Mouse (Mus musculus) midbrain, embryonic 16.5 days (tissue): ENCODE data around the gene Mymx. TPM values are rescaled to one million over a fixed set of nuclear protein-coding genes. Genes with fewer than 3 reads are reported as not detected.

ENCODE experiments used
- ATAC-seq: fragments of 200-750 bp; cut with Nextera tagmentation; 2 replicates; pipeline ENCODE4 v1.8.0; 2017; ENCODE audit warnings: moderate TSS enrichment
- H3K27ac ChIP-seq: fragments of 300-500 bp; sonication (generic); 2 replicates; pipeline ENCODE4 v1.5.1; 2014; ENCODE audit warnings: mild to moderate bottlenecking, low read length, mixed read lengths
- H3K27me3 ChIP-seq: fragments of 300-500 bp; sonication (generic); 2 replicates; pipeline ENCODE4 v1.6.1; 2014; ENCODE audit warnings: low read depth, low read length, mixed read lengths; ENCODE audit not compliant: control insufficient read depth, insufficient read depth
- H3K36me3 ChIP-seq: fragments of 300-500 bp; sonication (generic); 2 replicates; pipeline ENCODE4 v1.6.1; 2014; ENCODE audit warnings: mild to moderate bottlenecking, low read length, moderate library complexity, mixed read lengths; ENCODE audit not compliant: control insufficient read depth, insufficient read depth
- H3K4me1 ChIP-seq: fragments of 300-500 bp; sonication (generic); 2 replicates; pipeline ENCODE4 v1.6.1; 2014; ENCODE audit warnings: mild to moderate bottlenecking, low read length, mixed read lengths; ENCODE audit not compliant: control insufficient read depth, insufficient read depth
- H3K4me2 ChIP-seq: fragments of 300-500 bp; sonication (generic); 2 replicates; pipeline ENCODE4 v1.6.1; 2014; ENCODE audit warnings: mild to moderate bottlenecking, low read length, mixed read lengths
- H3K4me3 ChIP-seq: fragments of 300-500 bp; sonication (generic); 2 replicates; pipeline ENCODE4 v1.5.1; 2014; ENCODE audit warnings: low read depth, mild to moderate bottlenecking, low read length, moderate library complexity, mixed read lengths
- H3K9ac ChIP-seq: fragments of 300-500 bp; sonication (generic); 2 replicates; pipeline ENCODE4 v1.6.1; 2014; ENCODE audit warnings: low read depth, low read length, mixed read lengths
- H3K9me3 ChIP-seq: fragments of 300-500 bp; sonication (generic); replicated peaks from 2 replicates; pipeline ENCODE4 v1.6.1; 2014; ENCODE audit warnings: mild to moderate bottlenecking, low read length, mixed read lengths; ENCODE audit not compliant: control insufficient read depth, poor library complexity, severe bottlenecking
- WGBS: fragments of 180-500 bp; shearing (Covaris S2); extraction: QIAGEN DNeasy Blood & Tissue Kit; methylation state at CpG from one replicate; pipeline ENCODE4 v1.1.7; 2014; 5-methylcytosine and 5-hydroxymethylcytosine counted together
- polyA plus RNA-seq: library from polyadenylated mRNA; unstranded; fragments of >200 nt; fragmentation: Nextera tagmentation; extraction: Ambion mirVana; gene quantifications from 2 replicates; pipeline ENCODE4 v1.2.1, GENCODE M21; 2015

Mymx gene
- polyA plus RNA-seq, 1 experiment from 2014 or later, result not detected

GRCm38 (mm10) chr17:45599446-45600242 is 2.3 kb downstream of the Mymx start, which contains the start of gene Slc29a1:
Gene Slc29a1 (minus strand): TSS chr17:45599606.
- H3K9ac ChIP-seq, result peak within 1 kb of the TSS; percentile 56; the same call in 1 of the 2 replicates
- no peaks in the 10 kb centered on the region for H3K36me3 ChIP-seq
- H3K9me3 ChIP-seq, result no peaks in the 10 kb centered on the region
- H3K4me3 ChIP-seq, result peak within 1 kb of the TSS; percentile 23
- H3K27me3 ChIP-seq, result peaks cover 9% of the 10 kb centered on the region
- no peak within 1 kb of the TSS for H3K27ac ChIP-seq
- 15% methylated on average over 32 of the region's 32 CpGs for WGBS
- H3K4me1 ChIP-seq, result peaks cover 19% of the 10 kb centered on the region
- H3K4me2 ChIP-seq, result peak within 1 kb of the TSS; percentile 59
- ATAC-seq, result no peak

GRCm38 (mm10) chr17:45598891-45599290 is 3.0 kb downstream of the Mymx start:
- no peaks in the 10 kb centered on the region for H3K36me3 ChIP-seq
- H3K27me3 ChIP-seq, result peaks cover 12% of the 10 kb centered on the region
- 40% methylated on average over 3 of the region's 3 CpGs for WGBS
- no peaks in the 10 kb centered on the region for H3K9me3 ChIP-seq
- H3K9ac ChIP-seq, result peak overlapping the region; percentile 56; the same call in 1 of the 2 replicates
- ATAC-seq, result no peak
- no peak overlapping the region for H3K4me3 ChIP-seq
- H3K4me1 ChIP-seq, result peaks cover 24% of the 10 kb centered on the region
- H3K4me2 ChIP-seq, result peak overlapping the region; percentile 59; the same call in 1 of the 2 replicates
- no peak overlapping the region for H3K27ac ChIP-seq

DNA sequence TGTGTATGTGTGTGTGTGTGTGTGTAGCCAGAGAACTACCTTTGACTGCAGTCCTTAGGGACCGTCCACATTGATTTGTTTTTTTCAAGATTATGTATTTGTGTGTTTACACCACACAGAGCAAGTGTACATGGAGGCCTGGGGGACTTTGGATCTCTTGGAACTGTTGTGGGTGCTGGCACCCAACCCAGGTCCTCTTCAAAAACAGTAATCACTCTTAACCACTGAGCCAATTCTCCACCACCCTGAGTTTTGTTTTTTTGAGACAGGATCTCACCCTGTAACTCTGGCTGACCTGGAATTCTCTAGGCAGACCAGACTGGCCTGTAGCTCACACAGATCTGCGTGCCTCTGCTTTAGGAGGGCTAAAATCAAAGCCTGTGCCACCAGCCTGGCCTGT is 3.5 kb downstream of the Mymx start:
- H3K27ac ChIP-seq, result no peak overlapping the region
- 83% methylated on average over 2 of the region's 2 CpGs for WGBS
- H3K36me3 ChIP-seq, result no peaks in the 10 kb centered on the region
- no peak overlapping the region for H3K4me2 ChIP-seq
- H3K4me3 ChIP-seq, result no peak overlapping the region
- H3K27me3 ChIP-seq, result peaks cover 17% of the 10 kb centered on the region
- H3K4me1 ChIP-seq, result peaks cover 24% of the 10 kb centered on the region
- no peak for ATAC-seq
- no peak overlapping the region for H3K9ac ChIP-seq
- no peaks in the 10 kb centered on the region for H3K9me3 ChIP-seq

DNA sequence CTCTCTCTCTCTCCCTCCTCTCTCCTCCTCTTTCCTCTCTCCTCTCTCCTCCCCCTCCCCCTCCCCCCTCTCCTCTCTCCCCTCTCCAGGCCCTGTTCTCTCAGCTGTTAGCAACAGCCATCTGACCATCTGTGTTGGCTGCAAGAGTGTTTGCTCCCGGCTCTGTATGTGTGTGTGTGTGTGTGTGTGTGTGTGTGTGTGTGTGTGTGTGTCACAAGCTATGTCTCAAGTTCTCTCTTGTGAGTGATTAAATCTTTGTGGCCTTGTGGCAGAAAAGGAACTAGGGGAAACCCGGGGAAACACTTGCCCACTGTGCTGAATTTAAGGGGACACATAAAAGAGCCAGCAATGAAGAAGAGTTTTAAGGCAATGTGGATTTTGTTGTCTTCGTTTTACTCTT is 4.1 kb downstream of the Mymx start:
- H3K4me1 ChIP-seq, result peaks cover 24% of the 10 kb centered on the region
- H3K4me3 ChIP-seq, result no peak overlapping the region
- H3K9ac ChIP-seq, result no peak overlapping the region
- 42% methylated on average over 3 of the region's 3 CpGs for WGBS
- H3K4me2 ChIP-seq, result no peak overlapping the region
- H3K36me3 ChIP-seq, result no peaks in the 10 kb centered on the region
- peaks cover 17% of the 10 kb centered on the region for H3K27me3 ChIP-seq
- H3K27ac ChIP-seq, result no peak overlapping the region
- no peaks in the 10 kb centered on the region for H3K9me3 ChIP-seq
- ATAC-seq, result no peak

GRCm38 (mm10) chr17:45596631-45597396 is 5.1 kb downstream of the Mymx start:
- Histone ChIP-seq H3K9me3 (no peaks in the 10 kb centered on the region), H3K4me2 (no peak overlapping the region), H3K36me3 (no peaks in the 10 kb centered on the region), H3K27ac (no peak overlapping the region), H3K27me3 (peaks cover 15% of the 10 kb centered on the region), H3K4me3 (no peak overlapping the region), H3K9ac (no peak overlapping the region), H3K4me1 (peaks cover 32% of the 10 kb centered on the region)
- 25% methylated on average over 11 of the region's 11 CpGs for WGBS
- ATAC-seq, result no peak

DNA sequence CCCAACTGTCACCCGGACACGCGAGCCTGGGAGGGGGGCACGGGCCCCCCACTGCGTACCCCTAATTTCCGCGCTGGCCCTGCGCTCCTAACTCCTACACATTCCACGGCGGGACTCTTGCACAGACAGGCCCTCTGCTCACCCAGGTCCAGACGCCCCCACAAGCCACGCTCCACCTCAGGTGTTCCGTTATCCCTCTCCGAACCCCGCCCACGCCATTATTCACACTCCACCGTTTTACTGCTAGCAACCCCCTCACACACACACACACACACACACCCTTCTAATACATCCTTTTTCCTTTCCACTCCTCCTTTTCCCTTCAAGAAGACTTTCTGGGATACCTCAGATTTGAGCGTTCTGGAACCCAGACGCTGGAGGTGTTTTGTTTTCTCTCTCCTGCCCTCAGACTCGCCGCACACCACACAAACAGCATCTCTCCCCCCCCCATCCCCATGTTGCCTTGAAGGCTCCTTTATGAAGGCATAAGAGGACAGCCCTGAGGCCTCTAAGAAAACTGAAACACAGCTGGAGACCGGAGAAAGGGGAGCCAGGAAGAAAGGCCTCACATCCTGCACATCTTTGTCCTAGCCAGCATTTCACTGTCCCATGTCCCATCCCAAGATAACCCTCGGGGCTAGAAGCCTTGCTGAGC is 6.0 kb downstream of the Mymx start:
- no peaks in the 10 kb centered on the region for H3K36me3 ChIP-seq
- peak overlapping the region; percentile 72 for H3K9ac ChIP-seq
- peak overlapping the region; percentile 52 for H3K4me3 ChIP-seq
- peak; percentile 22; the same call in 1 of the 2 replicates for ATAC-seq
- peaks cover 32% of the 10 kb centered on the region for H3K4me1 ChIP-seq
- WGBS, result 8% methylated on average over 23 of the region's 23 CpGs
- H3K27ac ChIP-seq, result no peak overlapping the region
- no peaks in the 10 kb centered on the region for H3K9me3 ChIP-seq
- peak overlapping the region; percentile 96 for H3K4me2 ChIP-seq
- H3K27me3 ChIP-seq, result peaks cover 8% of the 10 kb centered on the region

GRCm38 (mm10) chr17:45594881-45595735 is 6.8 kb downstream of the Mymx start:
- Histone ChIP-seq H3K27ac (no peak overlapping the region), H3K9me3 (no peaks in the 10 kb centered on the region)

GRCm38 (mm10) chr17:45594195-45594594 is 7.7 kb downstream of the Mymx start:
- no peak overlapping the region for H3K9ac ChIP-seq
- no peak overlapping the region for H3K27ac ChIP-seq
- H3K4me1 ChIP-seq, result peaks cover 27% of the 10 kb centered on the region
- no peaks in the 10 kb centered on the region for H3K9me3 ChIP-seq
- WGBS, result 50% methylated on average over 8 of the region's 8 CpGs
- no peak overlapping the region for H3K4me3 ChIP-seq
- peak overlapping the region; percentile 96 for H3K4me2 ChIP-seq
- peaks cover 8% of the 10 kb centered on the region for H3K27me3 ChIP-seq
- ATAC-seq, result no peak
- H3K36me3 ChIP-seq, result no peaks in the 10 kb centered on the region

More at GRCm38 (mm10) chr17:45594881-45595735, 6.8 kb downstream of the Mymx start:
- H3K4me1 ChIP-seq, result peaks cover 32% of the 10 kb centered on the region
- H3K4me3 ChIP-seq, result peak overlapping the region; percentile 52
- peak; percentile 57 for ATAC-seq
- no peaks in the 10 kb centered on the region for H3K36me3 ChIP-seq
- under 1% methylated on average over 56 of the region's 58 CpGs for WGBS
- H3K4me2 ChIP-seq, result peak overlapping the region; percentile 96
- peaks cover 8% of the 10 kb centered on the region for H3K27me3 ChIP-seq
- H3K9ac ChIP-seq, result peak overlapping the region; percentile 72
